Mouse (Mus musculus) cerebellum, adult (tissue): ENCODE data around the gene Ccdc71.

ENCODE experiments used
- ATAC-seq: cut with Nextera tagmentation; 2 replicates; pipeline ENCODE4 v1.9.2; 2017; ENCODE audit warnings: mild to moderate bottlenecking, moderate library complexity, mixed read lengths; ENCODE audit not compliant: insufficient number of reproducible peaks, low FRiP score, low TSS enrichment

Gene Ccdc71

GRCm38 (mm10) chr9:108460319-108461178, at the start of gene Ccdc71:
Ccdc71 (plus strand) TSS chr9:108460527.
- peak; percentile 59; the same call in 1 of the 2 replicates for ATAC-seq

- ATAC-seq = no peak
These were observed 48.9 kb upstream of the Ccdc71 start for GRCm38 (mm10) chr9:108411381-108411942.

GRCm38 (mm10) chr9:108412221-108412620, 48.1 kb upstream of the Ccdc71 start:
- no peak for ATAC-seq

- no peak for ATAC-seq
These were observed 31.9 kb upstream of the Ccdc71 start, which contains the start of gene Ccdc36 for GRCm38 (mm10) chr9:108428384-108428783. Ccdc36 (minus strand) TSS chr9:108428484.

- no peak for ATAC-seq
These were observed 28.8 kb upstream of the Ccdc71 start for GRCm38 (mm10) chr9:108431431-108432067.

- ATAC-seq = no peak
These were observed 24.1 kb upstream of the Ccdc71 start, which contains the start of gene BC048562 for GRCm38 (mm10) chr9:108436182-108436581. BC048562 (plus strand) TSS chr9:108436482.

- ATAC-seq = no peak
These were observed 21.2 kb upstream of the Ccdc71 start for GRCm38 (mm10) chr9:108439176-108439575.

GRCm38 (mm10) chr9:108440485-108440884, 19.8 kb upstream of the Ccdc71 start:
- ATAC-seq = no peak

- ATAC-seq = no peak
These were observed 18.9 kb upstream of the Ccdc71 start for GRCm38 (mm10) chr9:108441236-108441919.

- ATAC-seq = no peak
These were observed 15.2 kb upstream of the Ccdc71 start for GRCm38 (mm10) chr9:108445125-108445524.

GRCm38 (mm10) chr9:108449860-108450259, 10.5 kb upstream of the Ccdc71 start:
- no peak for ATAC-seq

GRCm38 (mm10) chr9:108450292-108451169, 9.8 kb upstream of the Ccdc71 start:
- ATAC-seq = no peak

GRCm38 (mm10) chr9:108451170-108451493, 9.2 kb upstream of the Ccdc71 start:
- no peak for ATAC-seq

GRCm38 (mm10) chr9:108451519-108452160, 8.7 kb upstream of the Ccdc71 start:
- ATAC-seq = no peak

GRCm38 (mm10) chr9:108452291-108452906, 7.9 kb upstream of the Ccdc71 start:
- ATAC-seq = peak; percentile 82

GRCm38 (mm10) chr9:108452911-108453310, 7.4 kb upstream of the Ccdc71 start:
- ATAC-seq = 0 out of 2 replicates have a peak, but pooled peaks have one; percentile 14

- no peak for ATAC-seq
These were observed 6.9 kb upstream of the Ccdc71 start for GRCm38 (mm10) chr9:108453458-108453857.

- no peak for ATAC-seq
These were observed 5.9 kb upstream of the Ccdc71 start for GRCm38 (mm10) chr9:108454429-108454828.
